Mouse (Mus musculus) C2C12 (cell line): ENCODE measurements around the gene Prkci.

ENCODE experiments used
- CEBPB ChIP-seq: IDR thresholded peaks from one replicate; pipeline ENCODE4 v1.6.1; 2011; ENCODE audit warnings: low read depth, mild to moderate bottlenecking, control low read depth, moderate library complexity
- CTCF ChIP-seq: IDR thresholded peaks from one replicate; pipeline ENCODE4 v1.5.1; 2011; ENCODE audit not compliant: control insufficient read depth, insufficient read depth, insufficient read length
- FOSL1 ChIP-seq: IDR thresholded peaks from one replicate; pipeline ENCODE4 v1.8.0; 2011; ENCODE audit warnings: mild to moderate bottlenecking, low read length; ENCODE audit not compliant: poor library complexity, insufficient read depth, severe bottlenecking
- MAX ChIP-seq: IDR thresholded peaks from one replicate; pipeline ENCODE4 v1.6.1; 2011; ENCODE audit warnings: mild to moderate bottlenecking, control low read depth
- MYOD1 ChIP-seq: IDR thresholded peaks from one replicate; pipeline ENCODE4 v1.6.1; 2011; ENCODE audit warnings: low read depth; ENCODE audit not compliant: control insufficient read depth, insufficient read length
- MYOG ChIP-seq: IDR thresholded peaks from one replicate; pipeline ENCODE4 v1.6.1; 2011; ENCODE audit not compliant: control insufficient read depth, insufficient read length; ENCODE audit errors: extremely low read depth
- USF1 ChIP-seq: IDR thresholded peaks from one replicate; pipeline ENCODE4 v1.6.1; 2011; ENCODE audit warnings: low read depth, mild to moderate bottlenecking, control low read depth, moderate library complexity

DNA sequence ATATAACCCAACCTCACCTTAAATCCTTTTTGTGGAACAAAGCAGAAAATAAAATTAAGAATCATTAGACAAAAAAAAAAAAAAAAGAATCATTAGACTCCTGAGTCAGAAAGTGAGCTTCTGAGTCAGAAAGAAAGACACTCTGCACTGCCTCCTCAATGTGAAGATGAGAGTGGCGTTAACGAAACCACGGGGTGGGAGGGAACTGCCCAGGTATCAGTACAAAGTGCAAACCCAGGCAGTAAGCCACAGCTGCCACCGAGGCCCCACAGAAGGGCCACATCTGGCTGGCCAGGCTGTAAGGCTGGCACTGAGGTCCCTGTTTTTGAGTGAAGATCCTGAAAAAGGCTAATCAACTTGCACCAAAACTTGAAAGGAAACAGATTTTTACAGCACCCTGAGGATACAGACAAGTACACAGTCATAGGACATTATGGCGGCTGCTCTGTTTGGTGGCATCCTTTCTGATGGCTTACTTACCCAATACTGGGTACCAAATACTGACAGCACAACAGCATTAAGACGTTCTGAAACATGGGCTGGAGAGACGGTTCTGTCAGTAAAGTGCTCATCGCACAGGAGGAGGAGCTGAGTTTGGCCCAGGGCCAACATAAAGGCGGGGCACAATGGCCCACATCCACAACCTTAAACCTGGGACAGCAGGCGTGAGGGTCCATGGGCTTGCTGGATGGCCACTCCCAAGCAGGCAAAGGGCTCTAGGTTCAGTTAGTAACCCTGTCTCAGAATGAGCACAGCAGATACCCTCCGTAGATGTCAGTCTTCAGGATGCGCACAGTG lies 43.1 kb upstream of the Prkci start:
- TF ChIP-seq CTCF, result no peak
- TF ChIP-seq USF1, result no peak
- TF ChIP-seq MAX, result no peak
- TF ChIP-seq MYOG, result no peak
- TF ChIP-seq CEBPB, result no peak
- no peak for TF ChIP-seq FOSL1
- no peak for TF ChIP-seq MYOD1
